Mouse (Mus musculus): ENCODE results near the gene Fgfr1op2. TPM values are rescaled to one million over a fixed set of nuclear protein-coding genes. Genes with fewer than 3 reads are reported as not detected.
A peak's percentile ranks its signal among the peaks of the same experiment; 100 is the strongest.

Fgfr1op2 gene
- polyA plus RNA-seq, 1 experiment from 2014 or later: 85.5 TPM

- Histone ChIP-seq H3K9me3 (replicated peaks) (no peaks in the 10 kb centered on the region), H3K27ac (no peak overlapping the region), H3K4me2 (no peak overlapping the region), H3K9ac (no peak overlapping the region), H3K27me3 (no peaks in the 10 kb centered on the region), H3K36me3 (peaks cover 75% of the 10 kb centered on the region), H3K4me3 (replicated peaks) (no peak overlapping the region), H3K4me1 (no peaks in the 10 kb centered on the region)
- WGBS: 87% methylated on average over 7 of the region's 7 CpGs
- 0 out of 2 replicates have a peak, but pooled peaks have one; percentile 54 for ATAC-seq (replicated peaks; ENCODE audit: low FRiP score)
Measured at GRCm38 (mm10) chr6:146611897-146612296, 34.9 kb downstream of the Fgfr1op2 start.

DNA sequence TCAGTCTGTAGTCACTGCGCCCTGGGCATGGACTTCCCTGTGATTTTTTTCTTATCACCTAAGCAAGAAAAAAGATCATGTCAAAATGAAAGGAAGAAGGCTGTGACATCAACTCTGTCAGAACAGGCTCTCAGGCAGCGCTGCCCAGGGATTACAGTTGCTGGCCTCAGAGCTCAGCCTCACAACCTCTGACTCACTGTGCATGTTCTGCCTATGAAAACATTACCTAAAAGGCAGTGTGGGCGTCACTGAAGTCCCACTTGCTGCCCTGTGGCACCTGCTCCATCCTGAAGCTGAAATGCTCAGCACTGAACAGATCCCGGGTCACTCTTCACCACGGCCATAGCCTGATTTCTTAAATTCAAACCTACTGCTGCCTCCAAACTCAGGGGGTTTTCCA is 35.7 kb downstream of the Fgfr1op2 start:
- Histone ChIP-seq H3K9me3 (replicated peaks) (no peaks in the 10 kb centered on the region), H3K4me1 (no peaks in the 10 kb centered on the region), H3K9ac (no peak overlapping the region), H3K36me3 (peaks cover 75% of the 10 kb centered on the region), H3K27ac (no peak overlapping the region), H3K4me3 (replicated peaks) (no peak overlapping the region), H3K4me2 (no peak overlapping the region), H3K27me3 (no peaks in the 10 kb centered on the region)
- WGBS: 89% methylated on average over 5 of the region's 5 CpGs
- ATAC-seq (replicated peaks; ENCODE audit: low FRiP score): no peak

- Histone ChIP-seq H3K4me1 (no peaks in the 10 kb centered on the region), H3K4me3 (replicated peaks) (no peak overlapping the region), H3K9me3 (replicated peaks) (no peaks in the 10 kb centered on the region), H3K9ac (no peak overlapping the region), H3K36me3 (peaks cover 75% of the 10 kb centered on the region), H3K27ac (no peak overlapping the region), H3K4me2 (no peak overlapping the region), H3K27me3 (no peaks in the 10 kb centered on the region)
- 90% methylated on average over 5 of the region's 5 CpGs for WGBS
- ATAC-seq (replicated peaks; ENCODE audit: low FRiP score): no peak
Measured at GRCm38 (mm10) chr6:146613907-146614306, 36.9 kb downstream of the Fgfr1op2 start.

DNA sequence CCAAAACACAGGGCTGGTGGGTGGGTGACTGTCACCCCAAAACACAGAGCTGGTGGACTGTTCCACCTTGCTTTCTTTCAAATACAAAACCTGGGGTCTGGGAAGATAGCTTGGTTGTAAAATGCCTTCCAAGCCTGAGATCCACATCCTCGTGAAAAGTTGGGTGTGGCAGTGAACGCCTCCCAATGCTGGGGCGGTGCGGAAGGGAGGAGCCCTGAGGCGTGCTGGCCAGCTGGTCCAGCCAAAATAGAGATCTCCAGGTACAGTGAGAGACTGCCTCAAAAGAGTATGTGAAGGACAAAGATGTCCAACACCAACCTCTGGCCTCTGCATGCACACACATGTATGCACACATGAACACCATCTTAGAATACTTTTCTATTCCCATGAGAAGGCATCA is 37.5 kb downstream of the Fgfr1op2 start:
- Histone ChIP-seq H3K4me3 (replicated peaks) (no peak overlapping the region), H3K4me1 (no peaks in the 10 kb centered on the region), H3K4me2 (no peak overlapping the region), H3K9ac (no peak overlapping the region), H3K27ac (no peak overlapping the region), H3K9me3 (replicated peaks) (no peaks in the 10 kb centered on the region), H3K27me3 (no peaks in the 10 kb centered on the region), H3K36me3 (peaks cover 74% of the 10 kb centered on the region)
- 92% methylated on average over 5 of the region's 5 CpGs for WGBS
- peak; percentile 61 for ATAC-seq (replicated peaks; ENCODE audit: low FRiP score)

GRCm38 (mm10) chr6:146615891-146616290 is 38.9 kb downstream of the Fgfr1op2 start:
- Histone ChIP-seq H3K27ac (no peak overlapping the region), H3K4me3 (replicated peaks) (no peak overlapping the region), H3K4me1 (no peaks in the 10 kb centered on the region), H3K9ac (no peak overlapping the region), H3K27me3 (no peaks in the 10 kb centered on the region), H3K9me3 (replicated peaks) (no peaks in the 10 kb centered on the region), H3K36me3 (peaks cover 73% of the 10 kb centered on the region), H3K4me2 (no peak overlapping the region)
- ATAC-seq (replicated peaks; ENCODE audit: low FRiP score): no peak
- 95% methylated on average over 8 of the region's 8 CpGs for WGBS

DNA sequence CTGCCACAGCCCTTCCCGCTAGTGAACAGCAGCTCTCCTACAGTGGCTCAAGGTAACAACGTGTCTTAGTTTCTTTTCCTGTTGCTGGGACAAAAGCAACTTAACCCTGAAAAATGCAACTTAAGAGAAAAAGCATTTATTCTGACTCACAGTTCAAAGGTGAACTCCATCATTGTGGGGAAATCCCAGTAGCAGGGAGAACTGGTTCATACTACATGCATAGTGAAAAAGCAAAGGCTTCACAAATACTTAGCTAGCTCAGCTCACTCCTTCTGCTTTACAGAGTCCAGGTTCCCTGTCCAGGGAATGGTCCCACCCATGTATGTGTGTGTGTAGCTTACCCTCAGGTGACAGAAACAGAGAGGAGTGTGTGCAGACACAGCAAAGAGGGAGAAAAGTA is 39.7 kb downstream of the Fgfr1op2 start:
- no peak for ATAC-seq (replicated peaks; ENCODE audit: low FRiP score)
- no peaks in the 10 kb centered on the region for H3K4me1 ChIP-seq
- 80% methylated on average over 2 of the region's 2 CpGs for WGBS
- H3K9ac ChIP-seq: no peak overlapping the region
- H3K27ac ChIP-seq: no peak overlapping the region
- H3K27me3 ChIP-seq: no peaks in the 10 kb centered on the region
- H3K36me3 ChIP-seq: peaks cover 73% of the 10 kb centered on the region
- no peak overlapping the region for H3K4me2 ChIP-seq
- H3K9me3 ChIP-seq (replicated peaks): no peaks in the 10 kb centered on the region
- H3K4me3 ChIP-seq (replicated peaks): no peak overlapping the region

GRCm38 (mm10) chr6:146628123-146628522 is 51.1 kb downstream of the Fgfr1op2 start:
- H3K27me3 ChIP-seq: no peaks in the 10 kb centered on the region
- no peaks in the 10 kb centered on the region for H3K9me3 ChIP-seq (replicated peaks)
- H3K9ac ChIP-seq: no peak overlapping the region
- H3K4me1 ChIP-seq: peaks cover 22% of the 10 kb centered on the region
- no peak overlapping the region for H3K4me3 ChIP-seq (replicated peaks)
- WGBS: 84% methylated on average over 3 of the region's 3 CpGs
- H3K36me3 ChIP-seq: peaks cover 18% of the 10 kb centered on the region
- H3K4me2 ChIP-seq: no peak overlapping the region
- ATAC-seq (replicated peaks; ENCODE audit: low FRiP score): no peak
- H3K27ac ChIP-seq: no peak overlapping the region

DNA sequence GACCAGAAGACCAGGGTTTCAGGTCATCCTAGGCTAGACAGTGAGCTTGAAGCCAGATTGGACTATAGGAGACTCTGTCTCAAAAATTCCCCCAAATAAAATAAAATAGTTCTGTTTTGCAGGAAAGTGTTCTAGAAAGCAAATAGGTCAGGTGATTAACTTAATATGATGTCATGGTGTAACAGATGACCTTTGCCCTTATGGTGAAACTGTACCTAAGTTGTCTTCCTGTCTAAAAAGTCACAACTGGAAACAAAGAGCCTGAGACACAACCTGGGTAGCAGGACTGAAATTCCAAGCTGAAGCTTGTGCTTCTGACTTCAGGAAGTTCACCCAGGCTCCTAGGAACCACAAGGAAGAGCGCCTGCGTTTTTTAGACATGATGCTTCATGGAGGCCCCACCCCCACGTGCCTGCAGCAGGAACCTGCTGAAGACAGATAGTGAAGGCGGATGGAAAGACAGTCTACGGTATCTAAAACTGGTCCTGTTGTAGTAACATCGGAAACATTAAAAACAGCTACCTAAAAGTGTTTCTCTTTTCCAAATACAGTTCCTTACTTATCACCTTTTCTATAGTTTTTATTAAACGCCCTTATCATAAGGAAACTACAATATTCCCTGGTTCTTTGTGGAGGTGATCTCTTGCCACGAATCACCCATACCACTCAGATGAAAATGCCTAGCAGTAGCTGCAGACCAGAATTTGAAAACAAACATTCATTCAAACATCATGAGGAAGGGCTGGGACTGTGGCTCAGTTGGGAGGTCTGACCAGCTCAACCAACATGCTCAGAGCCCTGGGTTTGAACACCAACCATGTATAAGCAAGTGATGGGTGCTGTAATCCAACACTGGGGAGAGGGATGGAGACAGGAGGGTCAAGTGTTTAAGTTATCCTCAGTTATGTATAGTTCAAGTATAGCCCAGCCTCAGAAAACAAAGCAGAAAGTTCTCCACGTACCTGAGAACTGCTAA is 53.1 kb downstream of the Fgfr1op2 start:
- Histone ChIP-seq H3K9me3 (replicated peaks) (no peaks in the 10 kb centered on the region), H3K9ac (no peak overlapping the region), H3K4me1 (peaks cover 30% of the 10 kb centered on the region), H3K27ac (no peak overlapping the region), H3K27me3 (no peaks in the 10 kb centered on the region), H3K4me3 (replicated peaks) (no peak overlapping the region), H3K4me2 (no peak overlapping the region), H3K36me3 (0 out of 2 replicates have a peak, but pooled peaks cover 3% of the 10 kb centered on the region)
- WGBS: 79% methylated on average over 9 of the region's 9 CpGs
- no peak for ATAC-seq (replicated peaks; ENCODE audit: low FRiP score)

GRCm38 (mm10) chr6:146630961-146631360 is 54.0 kb downstream of the Fgfr1op2 start:
- Histone ChIP-seq H3K27ac (no peak overlapping the region), H3K9me3 (replicated peaks) (no peaks in the 10 kb centered on the region), H3K4me3 (replicated peaks) (no peak overlapping the region), H3K27me3 (no peaks in the 10 kb centered on the region), H3K4me1 (peaks cover 30% of the 10 kb centered on the region), H3K36me3 (no peaks in the 10 kb centered on the region), H3K4me2 (no peak overlapping the region), H3K9ac (no peak overlapping the region)
- no peak for ATAC-seq (replicated peaks; ENCODE audit: low FRiP score)
- 69% methylated on average over 4 of the region's 4 CpGs for WGBS

DNA sequence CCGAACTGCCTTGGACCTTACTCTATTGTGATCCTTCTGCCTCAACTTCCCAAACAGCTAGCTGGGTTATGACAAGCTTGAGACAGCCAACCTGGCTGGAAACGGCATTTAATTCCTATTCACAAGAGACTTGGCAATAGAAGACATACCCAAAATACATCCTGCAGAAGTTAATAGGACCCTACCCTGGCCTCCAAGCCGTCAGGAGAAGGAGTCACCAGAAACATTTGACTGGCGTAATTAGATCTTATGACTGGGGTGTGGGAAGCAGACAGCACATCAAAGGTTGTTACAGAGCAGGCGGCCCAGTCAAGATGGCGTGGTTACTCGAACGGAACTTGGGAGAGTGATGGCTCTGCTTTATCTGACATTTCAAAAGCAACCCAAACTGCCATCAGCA is 54.8 kb downstream of the Fgfr1op2 start:
- H3K36me3 ChIP-seq: no peaks in the 10 kb centered on the region
- H3K4me1 ChIP-seq: peaks cover 30% of the 10 kb centered on the region
- no peak overlapping the region for H3K9ac ChIP-seq
- peak overlapping the region; percentile 19 for H3K4me2 ChIP-seq
- H3K4me3 ChIP-seq (replicated peaks): no peak overlapping the region
- H3K27ac ChIP-seq: no peak overlapping the region
- WGBS: 43% methylated on average over 8 of the region's 8 CpGs
- no peaks in the 10 kb centered on the region for H3K9me3 ChIP-seq (replicated peaks)
- ATAC-seq (replicated peaks; ENCODE audit: low FRiP score): no peak
- no peaks in the 10 kb centered on the region for H3K27me3 ChIP-seq

GRCm38 (mm10) chr6:146632403-146632802 is 55.4 kb downstream of the Fgfr1op2 start:
- no peaks in the 10 kb centered on the region for H3K27me3 ChIP-seq
- H3K4me1 ChIP-seq: peaks cover 30% of the 10 kb centered on the region
- no peaks in the 10 kb centered on the region for H3K36me3 ChIP-seq
- ATAC-seq (replicated peaks; ENCODE audit: low FRiP score): no peak
- no peaks in the 10 kb centered on the region for H3K9me3 ChIP-seq (replicated peaks)
- peak overlapping the region; percentile 84 for H3K4me2 ChIP-seq
- 49% methylated on average over 9 of the region's 9 CpGs for WGBS
- H3K27ac ChIP-seq: no peak overlapping the region
- no peak overlapping the region for H3K9ac ChIP-seq
- H3K4me3 ChIP-seq (replicated peaks): no peak overlapping the region

DNA sequence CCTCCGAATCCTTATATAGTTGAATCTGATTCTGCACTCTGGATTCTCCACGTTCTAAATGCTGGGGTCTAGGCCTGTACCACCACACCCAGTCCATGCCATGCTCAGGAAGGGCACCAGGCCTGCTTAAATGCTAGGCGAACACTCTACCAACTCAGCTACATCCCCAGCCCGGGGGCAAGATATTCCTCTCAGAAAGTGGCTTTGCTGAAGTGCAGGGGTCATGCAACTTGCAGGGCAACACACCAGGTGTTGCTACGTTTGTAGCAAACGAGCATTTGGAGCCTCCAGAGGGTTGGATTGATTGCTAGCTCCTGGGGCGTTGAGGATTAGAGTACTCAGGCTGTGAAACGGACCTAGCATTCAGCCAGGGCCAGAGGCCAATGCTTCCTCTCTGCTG is 56.1 kb downstream of the Fgfr1op2 start:
- Histone ChIP-seq H3K27me3 (no peaks in the 10 kb centered on the region), H3K9ac (0 out of 2 replicates have a peak overlapping the region, but pooled peaks have one; percentile 7), H3K36me3 (no peaks in the 10 kb centered on the region), H3K27ac (no peak overlapping the region), H3K4me1 (peaks cover 30% of the 10 kb centered on the region), H3K4me3 (replicated peaks) (peak overlapping the region; percentile 77), H3K4me2 (peak overlapping the region; percentile 84), H3K9me3 (replicated peaks) (no peaks in the 10 kb centered on the region)
- no peak for ATAC-seq (replicated peaks; ENCODE audit: low FRiP score)
- 53% methylated on average over 8 of the region's 8 CpGs for WGBS
